Mouse (Mus musculus) B cell, adult 2 months (primary cell): ENCODE data around the gene Alox8.

Experiments used
- DNase-seq, 2 experiments: peaks; one replicate each; pipeline ENCODE4 v3.0.0; 2022

Gene Alox8

GRCm38 (mm10) chr11:69179512-69179911, 18.1 kb downstream of the Alox8 start:
- DNase-seq: no peak

- no peak for DNase-seq
Measured at GRCm38 (mm10) chr11:69178525-69178924, 19.1 kb downstream of the Alox8 start.

- DNase-seq: no peak
Measured at GRCm38 (mm10) chr11:69174722-69175121, 22.9 kb downstream of the Alox8 start.

GRCm38 (mm10) chr11:69172606-69173005, 25.0 kb downstream of the Alox8 start:
- DNase-seq: no peak

- peak; percentile 64 to 65 for DNase-seq
Measured at GRCm38 (mm10) chr11:69171626-69172025, 26.0 kb downstream of the Alox8 start.

- no peak for DNase-seq
Measured at GRCm38 (mm10) chr11:69169313-69169712, 28.3 kb downstream of the Alox8 start.

- DNase-seq: no peak
Measured at GRCm38 (mm10) chr11:69156800-69157199, 40.8 kb downstream of the Alox8 start, which contains the start of gene Alox12b. TSS of gene Alox12b (plus strand) at chr11:69156989.

GRCm38 (mm10) chr11:69155351-69155750, 42.3 kb downstream of the Alox8 start:
- no peak for DNase-seq

- no peak for DNase-seq
Measured at GRCm38 (mm10) chr11:69153831-69154230, 43.8 kb downstream of the Alox8 start.

- DNase-seq: no peak
Measured at GRCm38 (mm10) chr11:69151004-69151403, 46.6 kb downstream of the Alox8 start.

- peak; percentile 77 to 82 for DNase-seq
Measured at GRCm38 (mm10) chr11:69150444-69150843, 47.2 kb downstream of the Alox8 start.

- DNase-seq: no peak
Measured at GRCm38 (mm10) chr11:69149728-69150127, 47.9 kb downstream of the Alox8 start.

- no peak for DNase-seq
Measured at GRCm38 (mm10) chr11:69148451-69148960, 49.1 kb downstream of the Alox8 start.

- DNase-seq: no peak
Measured at GRCm38 (mm10) chr11:69147546-69147945, 50.1 kb downstream of the Alox8 start.

GRCm38 (mm10) chr11:69135361-69135760, 62.3 kb downstream of the Alox8 start:
- DNase-seq: no peak

GRCm38 (mm10) chr11:69134622-69134968, 63.0 kb downstream of the Alox8 start:
- no peak for DNase-seq
